Mouse (Mus musculus) stomach, embryonic 16.5 days (tissue): ENCODE measurements at regions not wholly inside any gene's neighbourhood (a gene's known extent, or its start where the extent isn't known, plus 50 kb on each side); places are given as distances from the start of the nearest gene placed in this dataset.
"Not testable (repeated sequence)": the region's sequence is repeated elsewhere in the genome, so short reads cannot be mapped to it uniquely, and the experiment has no call there.

Experiments
- ATAC-seq: fragments of 200-750 bp; cut with Nextera tagmentation; 2 replicates; pipeline ENCODE4 v1.8.0; 2017; ENCODE audit warnings: moderate number of reproducible peaks, moderate TSS enrichment; ENCODE audit not compliant: insufficient read depth, low FRiP score
- H3K27ac ChIP-seq: fragments of 300-500 bp; sonication (generic); 2 replicates; pipeline ENCODE4 v1.5.1; 2014; ENCODE audit warnings: low read length
- H3K27me3 ChIP-seq: fragments of 300-500 bp; sonication (generic); 2 replicates; pipeline ENCODE4 v1.6.1; 2014; ENCODE audit warnings: low read length, control low read depth, mixed read lengths; ENCODE audit not compliant: control insufficient read depth, insufficient read depth
- H3K36me3 ChIP-seq: fragments of 300-500 bp; sonication (generic); 2 replicates; pipeline ENCODE4 v1.6.1; 2014; ENCODE audit warnings: low read length; ENCODE audit not compliant: control insufficient read depth, insufficient read depth
- H3K4me1 ChIP-seq: fragments of 300-500 bp; sonication (generic); 2 replicates; pipeline ENCODE4 v1.6.1; 2014; ENCODE audit warnings: low read length, control low read depth, mixed read lengths; ENCODE audit not compliant: control insufficient read depth, insufficient read depth
- H3K4me2 ChIP-seq: fragments of 300-500 bp; sonication (generic); 2 replicates; pipeline ENCODE4 v1.6.1; 2014; ENCODE audit warnings: low read depth, low read length, mixed read lengths
- H3K4me3 ChIP-seq: fragments of 300-500 bp; sonication (generic); replicated peaks from 2 replicates; pipeline ENCODE4 v1.5.1; 2014; ENCODE audit warnings: mild to moderate bottlenecking, low read length
- H3K9ac ChIP-seq: fragments of 300-500 bp; sonication (generic); 2 replicates; pipeline ENCODE4 v1.6.1; 2014; ENCODE audit warnings: low read length
- H3K9me3 ChIP-seq: fragments of 300-500 bp; sonication (generic); replicated peaks from 2 replicates; pipeline ENCODE4 v1.6.1; 2016; ENCODE audit warnings: low read length, control low read depth; ENCODE audit not compliant: control insufficient read depth
- WGBS: fragments of 180-500 bp; shearing (Covaris S2); extraction: QIAGEN DNeasy Blood & Tissue Kit; methylation state at CpG from one replicate; pipeline ENCODE4 v1.1.7; 2014; 5-methylcytosine and 5-hydroxymethylcytosine counted together

- not testable (repeated sequence) for H3K9ac ChIP-seq, H3K36me3 ChIP-seq, H3K4me1 ChIP-seq, H3K27me3 ChIP-seq, H3K27ac ChIP-seq, H3K4me3 ChIP-seq, ATAC-seq, H3K9me3 ChIP-seq, H3K4me2 ChIP-seq
- WGBS = 90% methylated on average over 17 of the region's 17 CpGs
Measured at GRCm38 (mm10) chr10:84308746-84309145, 131.7 kb downstream of the Nuak1 start.

GRCm38 (mm10) chr10:84310653-84311052 lies 129.7 kb downstream of the Nuak1 start:
- Histone ChIP-seq H3K36me3 (no peaks in the 10 kb centered on the region), H3K27me3 (no peaks in the 10 kb centered on the region), H3K4me2 (no peak overlapping the region), H3K4me1 (no peaks in the 10 kb centered on the region), H3K4me3 (no peak overlapping the region), H3K9ac (no peak overlapping the region), H3K9me3 (no peaks in the 10 kb centered on the region), H3K27ac (no peak overlapping the region)
- 86% methylated on average over 5 of the region's 5 CpGs for WGBS
- no peak for ATAC-seq

DNA sequence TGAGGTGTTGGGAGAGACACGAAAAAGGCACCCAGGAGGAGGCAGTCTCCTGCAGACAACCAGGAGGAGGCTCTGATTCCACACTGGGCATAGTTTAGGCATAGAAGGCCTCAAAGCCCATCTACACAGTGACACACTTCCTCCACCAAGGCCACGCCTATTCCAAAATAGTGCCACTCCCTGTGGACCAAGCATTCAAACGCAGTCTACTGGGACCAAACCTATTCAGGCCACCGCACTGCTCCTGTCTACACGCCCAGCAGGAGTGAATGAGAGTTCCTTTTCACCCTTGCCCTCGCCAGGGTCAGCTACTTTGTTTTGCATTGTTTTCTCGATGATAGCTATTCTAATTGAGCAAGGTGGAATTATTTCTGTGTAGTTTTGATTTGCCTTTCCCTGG lies 127.7 kb downstream of the Nuak1 start:
- 60% methylated on average over 7 of the region's 7 CpGs for WGBS
- H3K4me1 ChIP-seq = no peaks in the 10 kb centered on the region
- no peaks in the 10 kb centered on the region for H3K9me3 ChIP-seq
- no peak overlapping the region for H3K27ac ChIP-seq
- no peaks in the 10 kb centered on the region for H3K36me3 ChIP-seq
- H3K27me3 ChIP-seq = no peaks in the 10 kb centered on the region
- H3K9ac ChIP-seq = no peak overlapping the region
- H3K4me2 ChIP-seq = no peak overlapping the region
- no peak overlapping the region for H3K4me3 ChIP-seq
- ATAC-seq = no peak

GRCm38 (mm10) chr10:84316857-84317256 lies 123.5 kb downstream of the Nuak1 start:
- Histone ChIP-seq H3K9ac (no peak overlapping the region), H3K27me3 (no peaks in the 10 kb centered on the region), H3K4me3 (no peak overlapping the region), H3K9me3 (no peaks in the 10 kb centered on the region), H3K27ac (no peak overlapping the region), H3K36me3 (no peaks in the 10 kb centered on the region), H3K4me2 (no peak overlapping the region), H3K4me1 (no peaks in the 10 kb centered on the region)
- WGBS = 96% methylated on average over 1 of the region's 1 CpGs
- no peak for ATAC-seq

DNA sequence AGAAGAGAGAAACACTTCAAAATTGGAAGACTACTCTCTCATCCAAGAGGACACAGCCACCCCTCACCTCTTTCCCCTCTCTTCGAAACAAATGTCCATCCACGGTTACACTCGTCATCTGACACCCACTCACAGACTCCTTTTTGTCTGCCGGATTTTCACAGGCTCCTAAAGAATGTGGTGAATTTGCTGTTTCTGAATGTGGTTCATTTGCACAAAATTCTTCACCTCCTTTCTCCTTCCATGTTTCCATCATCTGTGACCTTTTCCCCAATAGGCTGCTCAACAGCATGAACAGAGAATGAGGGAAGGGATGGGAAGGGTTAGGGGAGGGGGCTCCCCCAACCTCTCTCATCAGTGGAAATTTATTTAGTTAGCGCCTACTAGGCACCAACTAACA lies 122.4 kb downstream of the Nuak1 start:
- Histone ChIP-seq H3K36me3 (no peaks in the 10 kb centered on the region), H3K4me1 (no peaks in the 10 kb centered on the region), H3K4me2 (no peak overlapping the region), H3K27ac (no peak overlapping the region), H3K9ac (no peak overlapping the region), H3K27me3 (no peaks in the 10 kb centered on the region), H3K4me3 (no peak overlapping the region), H3K9me3 (no peaks in the 10 kb centered on the region)
- no peak for ATAC-seq
- 59% methylated on average over 5 of the region's 5 CpGs for WGBS
